Mouse (Mus musculus): ENCODE measurements around the gene Plek. TPM values are rescaled to one million over a fixed set of nuclear protein-coding genes. Genes with fewer than 3 reads are reported as not detected.
"Not testable (repeated sequence)": the region's sequence is repeated elsewhere in the genome, so short reads cannot be mapped to it uniquely, and the experiment has no call there.

Plek gene
- 2.2 and 2.6 TPM in 2 replicates for polyA plus RNA-seq (2015; fragmentation: Nextera tagmentation; extraction: Ambion mirVana)

- 0 out of 2 replicates have a peak, but pooled peaks cover 3% of the 10 kb centered on the region for H3K27me3 ChIP-seq (replicated peaks)
- H3K36me3 ChIP-seq: no peaks in the 10 kb centered on the region
- H3K9ac ChIP-seq: peak within 1 kb of the TSS; percentile 57
- H3K27ac ChIP-seq: peak within 1 kb of the TSS; percentile 77
- WGBS: 1% methylated on average over 38 of the region's 38 CpGs
- H3K4me3 ChIP-seq (replicated peaks): peak within 1 kb of the TSS; percentile 54
- H3K9me3 ChIP-seq: no peaks in the 10 kb centered on the region
- peak; percentile 94 for ATAC-seq
- no peaks in the 10 kb centered on the region for H3K4me1 ChIP-seq (replicated peaks)
- peak within 1 kb of the TSS; percentile 76 for H3K4me2 ChIP-seq (replicated peaks)
Observed at GRCm38 (mm10) chr11:17051545-17052475, at the start of gene Plek, which contains the start of gene Cnrip1. Gene Plek (minus strand): TSS chr11:17052381. Gene Cnrip1 (plus strand): TSS chr11:17051586.

- no peak for ATAC-seq
- Histone ChIP-seq H3K27ac (no peak overlapping the region), H3K9me3 (no peaks in the 10 kb centered on the region), H3K36me3 (no peaks in the 10 kb centered on the region), H3K4me2 (replicated peaks) (no peak overlapping the region), H3K4me1 (replicated peaks) (no peaks in the 10 kb centered on the region), H3K4me3 (replicated peaks) (no peak overlapping the region), H3K27me3 (replicated peaks) (no peaks in the 10 kb centered on the region), H3K9ac (no peak overlapping the region)
- 33% methylated on average over 5 of the region's 5 CpGs for WGBS
Observed at GRCm38 (mm10) chr11:17086106-17086505, 33.9 kb upstream of the Plek start.

GRCm38 (mm10) chr11:17083866-17084265 lies 31.7 kb upstream of the Plek start:
- H3K36me3 ChIP-seq: no peaks in the 10 kb centered on the region
- 59% methylated on average over 1 of the region's 1 CpGs for WGBS

GRCm38 (mm10) chr11:17083455-17083854 lies 31.3 kb upstream of the Plek start:
- H3K36me3 ChIP-seq: no peaks in the 10 kb centered on the region
- no peaks in the 10 kb centered on the region for H3K27me3 ChIP-seq (replicated peaks)
- no peak overlapping the region for H3K27ac ChIP-seq
- H3K4me2 ChIP-seq (replicated peaks): no peak overlapping the region
- no peak overlapping the region for H3K9ac ChIP-seq
- WGBS: 90% methylated on average over 3 of the region's 3 CpGs
- ATAC-seq: no peak
- H3K9me3 ChIP-seq: no peaks in the 10 kb centered on the region
- H3K4me1 ChIP-seq (replicated peaks): no peaks in the 10 kb centered on the region
- H3K4me3 ChIP-seq (replicated peaks): no peak overlapping the region

More at GRCm38 (mm10) chr11:17083866-17084265, 31.7 kb upstream of the Plek start:
- Histone ChIP-seq H3K9ac (no peak overlapping the region), H3K27ac (no peak overlapping the region), H3K4me3 (replicated peaks) (no peak overlapping the region), H3K9me3 (no peaks in the 10 kb centered on the region), H3K4me2 (replicated peaks) (no peak overlapping the region), H3K27me3 (replicated peaks) (no peaks in the 10 kb centered on the region), H3K4me1 (replicated peaks) (no peaks in the 10 kb centered on the region)
- ATAC-seq: no peak

- Histone ChIP-seq H3K9ac (no peak overlapping the region), H3K4me3 (replicated peaks) (no peak overlapping the region), H3K27me3 (replicated peaks) (no peaks in the 10 kb centered on the region), H3K4me2 (replicated peaks) (no peak overlapping the region), H3K36me3 (no peaks in the 10 kb centered on the region), H3K4me1 (replicated peaks) (no peaks in the 10 kb centered on the region), H3K27ac (no peak overlapping the region), H3K9me3 (no peaks in the 10 kb centered on the region)
- WGBS: 49% methylated on average over 2 of the region's 2 CpGs
- no peak for ATAC-seq
Observed at GRCm38 (mm10) chr11:17082953-17083352, 30.8 kb upstream of the Plek start.

- no peak overlapping the region for H3K27ac ChIP-seq
- no peak overlapping the region for H3K4me2 ChIP-seq (replicated peaks)
- H3K4me3 ChIP-seq (replicated peaks): no peak overlapping the region
- H3K9me3 ChIP-seq: no peaks in the 10 kb centered on the region
- WGBS: 58% methylated on average over 3 of the region's 3 CpGs
- no peaks in the 10 kb centered on the region for H3K27me3 ChIP-seq (replicated peaks)
- no peaks in the 10 kb centered on the region for H3K36me3 ChIP-seq
- no peak overlapping the region for H3K9ac ChIP-seq
- no peak for ATAC-seq
- no peaks in the 10 kb centered on the region for H3K4me1 ChIP-seq (replicated peaks)
Observed at GRCm38 (mm10) chr11:17082086-17082485, 29.9 kb upstream of the Plek start.

GRCm38 (mm10) chr11:17075656-17076055 lies 23.5 kb upstream of the Plek start:
- Histone ChIP-seq H3K4me2 (replicated peaks) (no peak overlapping the region), H3K9ac (no peak overlapping the region), H3K4me3 (replicated peaks) (no peak overlapping the region), H3K27me3 (replicated peaks) (no peaks in the 10 kb centered on the region), H3K36me3 (no peaks in the 10 kb centered on the region), H3K4me1 (replicated peaks) (no peaks in the 10 kb centered on the region), H3K9me3 (no peaks in the 10 kb centered on the region), H3K27ac (no peak overlapping the region)
- ATAC-seq: no peak
- WGBS: 75% methylated on average over 2 of the region's 2 CpGs

- not testable (repeated sequence) for H3K4me2 ChIP-seq (replicated peaks); ATAC-seq; H3K9me3 ChIP-seq; H3K4me3 ChIP-seq (replicated peaks); H3K27me3 ChIP-seq (replicated peaks); H3K9ac ChIP-seq; H3K4me1 ChIP-seq (replicated peaks); H3K27ac ChIP-seq; H3K36me3 ChIP-seq
- WGBS: 91% methylated on average over 2 of the region's 2 CpGs
Observed at GRCm38 (mm10) chr11:17069360-17069759, 17.2 kb upstream of the Plek start.

GRCm38 (mm10) chr11:17052476-17053049 lies 382 bp upstream of the Plek start:
- Histone ChIP-seq H3K4me3 (replicated peaks) (peak overlapping the region; percentile 54), H3K36me3 (no peaks in the 10 kb centered on the region), H3K4me1 (replicated peaks) (no peaks in the 10 kb centered on the region), H3K9me3 (no peaks in the 10 kb centered on the region), H3K27me3 (replicated peaks) (0 out of 2 replicates have a peak, but pooled peaks cover 3% of the 10 kb centered on the region), H3K9ac (peak overlapping the region; percentile 57), H3K4me2 (replicated peaks) (peak overlapping the region; percentile 76), H3K27ac (peak overlapping the region; percentile 77; the same call in 1 of the 2 replicates)
- WGBS: 18% methylated on average over 6 of the region's 6 CpGs
- ATAC-seq: no peak; the same call in 1 of the 2 replicates

GRCm38 (mm10) chr11:17045806-17046205 lies 6.4 kb downstream of the Plek start:
- Histone ChIP-seq H3K27me3 (replicated peaks) (no peaks in the 10 kb centered on the region), H3K27ac (no peak overlapping the region), H3K9me3 (no peaks in the 10 kb centered on the region), H3K4me1 (replicated peaks) (no peaks in the 10 kb centered on the region), H3K9ac (no peak overlapping the region), H3K4me3 (replicated peaks) (no peak overlapping the region), H3K36me3 (no peaks in the 10 kb centered on the region), H3K4me2 (replicated peaks) (no peak overlapping the region)
- ATAC-seq: no peak
- WGBS: 94% methylated on average over 2 of the region's 2 CpGs

- Histone ChIP-seq H3K27me3 (replicated peaks) (no peaks in the 10 kb centered on the region), H3K36me3 (no peaks in the 10 kb centered on the region), H3K9ac (no peak overlapping the region), H3K9me3 (no peaks in the 10 kb centered on the region), H3K27ac (no peak overlapping the region), H3K4me1 (replicated peaks) (no peaks in the 10 kb centered on the region), H3K4me3 (replicated peaks) (no peak overlapping the region), H3K4me2 (replicated peaks) (no peak overlapping the region)
- WGBS: 81% methylated on average over 3 of the region's 3 CpGs
- ATAC-seq: no peak
Observed at GRCm38 (mm10) chr11:17023984-17024383, 28.2 kb downstream of the Plek start.

GRCm38 (mm10) chr11:17023206-17023605 lies 29.0 kb downstream of the Plek start:
- H3K9me3 ChIP-seq: no peaks in the 10 kb centered on the region
- ATAC-seq: no peak
- WGBS: 68% methylated on average over 6 of the region's 6 CpGs
- no peak overlapping the region for H3K4me3 ChIP-seq (replicated peaks)
- H3K36me3 ChIP-seq: no peaks in the 10 kb centered on the region
- H3K9ac ChIP-seq: no peak overlapping the region
- H3K4me2 ChIP-seq (replicated peaks): no peak overlapping the region
- no peaks in the 10 kb centered on the region for H3K4me1 ChIP-seq (replicated peaks)
- no peak overlapping the region for H3K27ac ChIP-seq
- no peaks in the 10 kb centered on the region for H3K27me3 ChIP-seq (replicated peaks)
